Mouse (Mus musculus): ENCODE results near the gene Syt17.

The Syt17 gene

GRCm38 (mm10) chr7:118462818-118463762 lies 15.1 kb upstream of the Syt17 start:
- DNase-seq (ENCODE audit: low spot score in 2 of 2), result no peak

- no peak for DNase-seq (ENCODE audit: low spot score in 2 of 2)
Measured at GRCm38 (mm10) chr7:118461400-118462136, 13.5 kb upstream of the Syt17 start.

DNA sequence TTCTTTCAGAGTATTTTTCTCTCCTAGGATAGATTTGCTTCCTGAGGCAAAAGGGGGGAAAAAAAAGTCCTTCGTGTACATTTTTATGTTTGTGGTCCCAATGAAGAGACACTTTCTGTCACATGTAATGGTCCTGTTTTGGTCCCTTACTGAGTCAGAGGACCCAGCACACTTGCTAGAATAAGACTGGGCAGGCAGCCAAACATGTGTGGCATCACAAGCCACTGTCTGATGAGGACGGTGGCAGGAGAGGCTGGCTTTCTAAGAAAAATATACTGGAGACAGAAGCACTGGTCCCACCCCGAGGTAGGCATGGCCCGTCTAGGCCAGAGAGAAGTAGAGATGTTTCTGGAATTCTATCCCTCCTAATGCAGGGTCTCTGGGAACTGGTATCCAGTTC lies 5.7 kb upstream of the Syt17 start:
- no peak for DNase-seq (ENCODE audit: low spot score in 2 of 2)

GRCm38 (mm10) chr7:118452940-118453339 lies 4.9 kb upstream of the Syt17 start:
- DNase-seq (ENCODE audit: low spot score in 2 of 2), result no peak

- peak in 1 of 2 experiments; percentile 47 for DNase-seq (ENCODE audit: low spot score in 2 of 2)
Measured at GRCm38 (mm10) chr7:118447291-118448133, 510 bp downstream of the Syt17 start.

DNA sequence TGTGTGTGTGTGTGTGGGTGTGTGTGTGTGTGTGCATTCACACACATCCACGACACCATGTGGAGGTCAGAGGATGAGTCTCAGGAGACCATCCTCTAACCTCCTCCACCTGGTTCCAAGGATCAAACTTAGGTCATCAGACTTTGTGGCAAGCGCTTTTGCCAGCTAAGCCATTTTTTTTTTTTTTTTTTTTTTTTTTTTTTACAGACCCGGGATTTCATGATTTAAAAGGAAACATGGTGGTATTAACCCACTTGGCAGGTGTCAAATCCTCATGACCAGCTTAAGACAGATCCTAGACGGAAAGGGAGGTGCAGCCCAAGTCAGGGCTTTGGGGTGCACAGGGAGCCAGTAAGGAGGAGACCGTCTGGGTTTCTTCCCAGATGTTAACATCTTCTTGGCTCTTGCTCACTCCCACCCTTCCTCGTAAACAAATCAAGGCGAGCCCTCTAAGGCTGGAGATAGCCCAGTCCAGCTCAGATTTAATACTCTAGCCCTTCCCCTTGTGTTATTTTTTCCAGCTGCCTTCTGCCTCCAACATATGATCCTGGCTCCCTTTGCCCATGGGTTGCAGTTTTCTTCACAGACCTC lies 4.0 kb downstream of the Syt17 start:
- no peak for DNase-seq (ENCODE audit: low spot score in 2 of 2)

- DNase-seq (ENCODE audit: low spot score in 2 of 2), result peak; percentile 57 to 76
Measured at GRCm38 (mm10) chr7:118443371-118443770, 4.7 kb downstream of the Syt17 start.

DNA sequence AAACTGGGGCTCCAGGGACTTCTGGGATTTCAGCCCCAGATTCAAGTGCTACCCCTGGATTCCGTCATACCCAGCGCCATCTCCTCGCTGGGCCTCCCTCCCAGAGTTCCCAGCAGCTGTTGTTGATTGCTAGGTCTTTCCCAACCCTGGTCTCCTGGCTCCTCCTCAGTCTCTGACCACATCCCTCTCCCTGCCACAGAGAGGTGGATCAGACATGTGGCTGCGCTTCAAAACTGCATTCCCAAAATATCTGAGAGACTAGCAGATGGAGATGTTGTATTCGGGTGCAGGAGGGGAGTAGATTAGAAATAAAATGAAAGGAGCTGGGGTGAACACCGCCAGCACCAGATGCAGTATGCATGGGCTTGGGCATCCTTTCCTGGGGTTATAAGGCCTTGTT lies 6.5 kb downstream of the Syt17 start:
- peak in 1 of 2 experiments; percentile 51 for DNase-seq (ENCODE audit: low spot score in 2 of 2)

DNA sequence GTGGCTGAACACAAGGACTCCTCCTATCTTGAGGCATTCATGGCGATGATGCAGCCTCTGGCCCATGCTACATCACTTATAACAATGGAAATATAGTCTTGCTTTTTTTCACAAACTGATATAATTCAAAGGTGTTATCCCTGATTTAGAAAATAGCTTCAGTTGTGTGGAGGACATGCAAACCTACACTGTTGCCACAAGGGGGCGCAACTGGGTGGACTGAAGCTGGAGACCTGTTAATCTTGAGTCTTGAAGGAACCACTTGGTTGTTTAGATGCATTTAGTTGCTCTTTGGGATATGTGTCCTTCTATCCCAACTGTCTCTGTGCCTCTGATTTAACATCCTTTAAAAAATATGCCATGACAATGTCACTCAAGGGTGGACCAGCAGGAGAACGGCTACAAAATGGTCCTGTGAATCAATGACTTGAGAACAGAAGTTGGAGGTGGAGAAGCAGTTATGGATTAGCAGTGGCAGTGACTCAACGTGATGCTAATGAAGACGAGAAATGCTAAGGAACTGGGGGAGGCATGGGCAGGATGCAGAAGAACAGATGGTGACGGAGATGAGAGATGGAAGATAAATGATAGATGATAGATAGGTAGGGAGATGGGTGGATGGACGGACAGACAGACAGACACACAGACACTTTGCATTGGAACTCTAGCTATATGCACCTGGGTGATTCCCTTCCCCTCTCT lies 10.8 kb downstream of the Syt17 start:
- DNase-seq (ENCODE audit: low spot score in 2 of 2), result no peak

GRCm38 (mm10) chr7:118428937-118429336 lies 19.1 kb downstream of the Syt17 start:
- peak; percentile 76 to 90 for DNase-seq (ENCODE audit: low spot score in 2 of 2)

GRCm38 (mm10) chr7:118419491-118420180 lies 28.4 kb downstream of the Syt17 start:
- DNase-seq (ENCODE audit: low spot score in 2 of 2), result peak in 1 of 2 experiments; percentile 66

DNA sequence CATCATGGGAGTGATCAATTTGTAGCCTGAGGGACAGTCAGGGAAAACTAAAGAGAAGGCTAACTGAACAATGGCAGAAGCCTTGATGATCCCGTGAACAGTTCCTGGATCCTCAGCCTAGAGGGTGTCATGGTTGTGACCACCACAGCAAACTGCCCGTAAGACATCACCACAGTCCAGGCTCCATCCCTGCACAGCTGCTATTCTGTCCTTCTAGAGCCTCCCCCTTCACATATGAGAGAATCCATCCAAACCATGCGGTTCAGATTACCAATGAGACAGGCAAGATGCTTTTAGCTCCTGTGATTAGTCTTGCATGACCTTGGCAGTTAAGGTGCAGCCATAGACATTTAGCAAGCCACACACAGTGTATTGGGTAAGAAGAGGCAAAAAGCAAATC lies 33.8 kb downstream of the Syt17 start:
- DNase-seq (ENCODE audit: low spot score in 2 of 2), result no peak

DNA sequence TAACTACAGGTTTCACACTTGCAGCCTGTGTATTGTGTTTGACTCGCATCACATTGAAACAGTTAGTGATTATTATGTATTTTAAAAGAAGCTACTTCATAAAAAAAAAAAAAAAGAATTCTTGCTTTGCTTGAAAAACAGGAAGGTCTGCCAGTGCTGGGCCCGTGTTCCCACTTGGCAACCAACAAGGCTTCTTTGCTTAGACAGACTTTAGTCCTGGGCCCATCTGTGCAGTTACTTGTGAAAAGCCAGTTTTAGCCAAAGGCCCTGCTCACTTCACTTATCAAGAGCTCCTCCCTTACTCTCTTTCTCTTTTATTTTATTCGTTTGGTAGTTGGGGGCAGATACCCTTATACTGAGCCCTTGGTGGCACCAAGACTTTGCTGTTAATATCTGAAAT lies 36.1 kb downstream of the Syt17 start:
- DNase-seq (ENCODE audit: low spot score in 2 of 2), result peak in 1 of 2 experiments; percentile 59

DNA sequence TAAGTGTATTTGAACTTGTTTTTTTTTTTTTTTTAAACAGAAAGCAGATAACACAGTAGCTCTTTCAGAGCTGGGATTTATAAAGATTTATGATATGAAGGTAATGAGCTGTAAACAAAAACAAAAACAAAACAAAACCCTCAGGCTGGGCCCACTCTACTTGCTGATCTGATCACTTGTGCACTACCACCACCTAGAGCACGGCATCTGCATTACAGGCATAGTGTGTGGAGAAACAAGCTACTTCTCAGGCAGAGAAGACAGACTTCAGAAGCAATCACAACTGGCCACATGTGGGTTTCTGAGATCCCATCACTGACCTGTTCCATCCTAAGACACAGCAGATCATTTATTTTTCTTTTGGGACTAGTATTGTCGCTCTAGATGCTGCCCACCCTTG lies 38.6 kb downstream of the Syt17 start:
- DNase-seq (ENCODE audit: low spot score in 2 of 2), result no peak

- no peak for DNase-seq (ENCODE audit: low spot score in 2 of 2)
Measured at GRCm38 (mm10) chr7:118405251-118405650, 42.8 kb downstream of the Syt17 start.

- no peak for DNase-seq (ENCODE audit: low spot score in 2 of 2)
Measured at GRCm38 (mm10) chr7:118402576-118403022, 45.4 kb downstream of the Syt17 start.

GRCm38 (mm10) chr7:118401949-118402348 lies 46.1 kb downstream of the Syt17 start:
- DNase-seq (ENCODE audit: low spot score in 2 of 2), result no peak

GRCm38 (mm10) chr7:118399764-118400163 lies 48.3 kb downstream of the Syt17 start:
- DNase-seq (ENCODE audit: low spot score in 2 of 2), result peak; percentile 64 to 82

DNA sequence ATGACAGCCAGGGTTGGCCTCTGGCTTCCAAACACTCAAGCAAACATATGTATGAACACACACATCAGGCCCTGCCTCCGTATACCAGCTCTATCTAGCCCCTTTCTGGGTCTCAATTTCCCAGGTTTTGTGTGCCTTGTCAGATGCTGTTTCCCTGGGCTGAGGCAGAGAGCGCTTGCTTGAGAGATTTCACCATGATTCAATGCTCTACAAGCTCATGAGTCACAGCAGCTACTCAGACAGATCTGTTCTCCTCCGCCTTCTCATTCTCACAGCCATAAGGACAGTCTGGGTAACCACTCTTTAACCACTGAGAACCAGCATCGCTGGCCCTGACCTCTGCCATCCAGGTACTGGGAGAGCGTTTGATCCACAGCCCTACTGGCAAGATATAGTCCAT lies 57.3 kb downstream of the Syt17 start:
- DNase-seq (ENCODE audit: low spot score in 2 of 2), result peak in 1 of 2 experiments; percentile 42

- DNase-seq (ENCODE audit: low spot score in 2 of 2), result no peak
Measured at GRCm38 (mm10) chr7:118380996-118381395, 67.0 kb downstream of the Syt17 start.

Measured in right cerebral cortex, postnatal 10 days (tissue).